Mouse (Mus musculus): ENCODE data around the gene Chd9.

DNA sequence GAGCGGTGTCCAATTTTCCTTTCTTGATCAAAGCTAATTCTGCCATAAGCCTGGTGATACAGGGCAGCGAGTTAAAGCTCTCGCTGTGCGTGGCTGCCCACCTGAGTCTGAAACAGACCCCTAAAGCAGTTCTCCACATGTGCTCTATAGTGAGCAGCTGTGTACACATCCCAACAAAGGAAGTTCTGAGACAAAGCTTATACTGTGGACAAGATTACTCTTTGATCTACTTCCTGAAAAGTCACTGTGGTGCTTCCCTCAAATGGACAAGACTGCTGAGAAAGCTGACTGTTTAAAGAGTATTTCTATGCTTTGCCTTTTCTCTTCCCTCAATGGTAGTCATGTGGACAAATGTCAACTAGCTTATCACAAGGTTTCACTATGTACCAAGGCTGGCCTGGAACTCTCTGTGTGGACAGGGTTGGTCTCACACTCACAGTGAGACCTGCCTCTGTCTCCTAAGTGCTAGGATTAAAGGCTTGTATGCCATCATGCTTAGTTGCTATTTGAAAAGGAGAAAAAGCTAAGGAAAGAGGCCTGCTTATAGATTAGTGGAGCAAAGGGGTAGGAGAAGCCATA lies 110.3 kb downstream of the Chd9 start:
- TF ChIP-seq POLR2A (IDR thresholded peaks at IDR 0.05; ENCODE audit: insufficient read depth, low read length), result no peak
- no peak for TF ChIP-seq CTCF (IDR thresholded peaks at IDR 0.05; ENCODE audit: low read depth, low read length)
- no peak for TF ChIP-seq EP300 (IDR thresholded peaks at IDR 0.05; ENCODE audit: insufficient read depth, low read depth, low read length)

All from ES-Bruce4 (cell line).